Comparison of ENCODE assay signal across 12 mouse cellular contexts in the genomic region with DNA sequence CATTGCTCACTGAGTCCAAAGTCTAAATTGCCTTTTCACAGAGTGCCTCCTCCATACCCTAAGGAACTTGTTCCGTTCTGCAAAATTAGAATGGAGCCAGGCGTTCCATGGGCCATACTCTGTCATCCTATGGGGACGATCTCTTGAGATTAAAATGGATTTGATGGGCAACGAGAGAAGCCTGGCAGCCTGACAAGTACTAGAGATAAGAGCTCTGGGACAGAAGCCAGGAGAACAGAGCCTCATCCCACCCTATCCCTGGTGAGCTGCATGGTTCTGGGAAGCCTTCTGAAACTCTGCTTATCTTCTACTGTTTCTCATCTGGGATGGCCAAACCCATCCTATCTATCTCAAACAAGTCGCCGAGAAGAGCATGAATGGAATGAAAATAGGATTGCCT.
A peak's percentile ranks its signal among the peaks of the same experiment; 100 is the strongest.
DNase-seq lines count a peak whose midpoint lies in the region; ATAC-seq and TF ChIP-seq lines count a peak whose summit lies in the region.
"Had no signal": no experiment of that assay in that cellular context is flagged by ENCODE, and none has a peak within 500 bp of the region (broad histone marks: within the 10 kb centered on the region; RNA-seq: fewer than 3 reads in every experiment).

No protein-coding gene starts in this region.

- intact Hi-C loops in heart, postnatal 25 days (cut with DNase I): loop anchor here (5.0 kb wide), 1 partner anchor 68 kb away; no protein-coding TSS in a partner anchor
- intact Hi-C loops in gastrocnemius, postnatal 36 days (cut with DNase I): no loop called here

- peaks cover 5% of the 10 kb centered on the region; the same call in 1 of the 2 replicates for H3K4me1 ChIP-seq in lung, embryonic 14.5 days (ENCODE audit: insufficient read depth)
- H3K4me1 ChIP-seq: intestine, embryonic 15.5 days had no signal

- H3K27ac ChIP-seq in lung, embryonic 14.5 days (ENCODE audit: low read depth): no peak overlapping the region
- H3K27ac ChIP-seq: intestine, embryonic 15.5 days; left cerebral cortex, adult 2 months had no signal

- no peak overlapping the region for H3K9ac ChIP-seq in lung, embryonic 14.5 days
- H3K9ac ChIP-seq: intestine, embryonic 15.5 days had no signal

- 23% methylated on average over 6 of the region's 6 CpGs for WGBS in lung, embryonic 14.5 days

- H3K4me2 ChIP-seq in lung, embryonic 14.5 days: no peak overlapping the region
- H3K4me2 ChIP-seq: intestine, embryonic 15.5 days had no signal

- no peaks in the 10 kb centered on the region for H3K36me3 ChIP-seq in lung, embryonic 14.5 days (ENCODE audit: insufficient read depth)
- H3K36me3 ChIP-seq: intestine, embryonic 15.5 days had no signal

- H3K9me3 ChIP-seq in lung, embryonic 14.5 days (ENCODE audit: low read depth, low read length): no peaks in the 10 kb centered on the region
- H3K9me3 ChIP-seq: intestine, embryonic 15.5 days had no signal

- no peaks in the 10 kb centered on the region for H3K27me3 ChIP-seq in lung, embryonic 14.5 days (ENCODE audit: insufficient read depth, low read length)
- H3K27me3 ChIP-seq: intestine, embryonic 15.5 days; Patski had no signal

- peak; percentile 44 to 48 for DNase-seq in heart, adult 18-20 months
- DNase-seq in heart, postnatal 25 days (ENCODE audit: low spot score): no peak
- peak; percentile 83 for DNase-seq in MN1 (ENCODE audit: low spot score)
- DNase-seq in brain, embryonic 14.5 days (ENCODE audit: low read depth): peak; percentile 32
- DNase-seq in lung, embryonic 14.5 days: peak; percentile 74
- DNase-seq in gastrocnemius, postnatal 36 days: no peak
- DNase-seq in thymus, postnatal 14 days: no peak
- DNase-seq: midbrain, embryonic 14.5 days had no signal

- no peak for TF ChIP-seq CTCF in brain, embryonic 14.5 days (IDR thresholded peaks at IDR 0.05; ENCODE audit: borderline replicate concordance, extremely low read depth, insufficient read depth, insufficient read length)
- TF ChIP-seq CTCF in lung, embryonic 14.5 days (IDR thresholded peaks at IDR 0.05; ENCODE audit: low read depth): no peak

- TF ChIP-seq POLR2A in brain, embryonic 14.5 days (IDR thresholded peaks at IDR 0.05; ENCODE audit: borderline replicate concordance, extremely low read depth, insufficient read depth, insufficient read length, poor library complexity, severe bottlenecking): no peak

- no peak overlapping the region for H3K4me3 ChIP-seq in lung, embryonic 14.5 days (ENCODE audit: low read depth, low read length)
- H3K4me3 ChIP-seq: intestine, embryonic 15.5 days; left cerebral cortex, adult 2 months had no signal

- ATAC-seq in lung, embryonic 14.5 days (ENCODE audit: insufficient read depth): peak; percentile 80; the same call in 1 of the 2 replicates
- no peak for ATAC-seq in frontal cortex, adult (ENCODE audit: low TSS enrichment)
- ATAC-seq: intestine, embryonic 15.5 days; Patski had no signal

Comparison
In these comparisons a context has a peak if more than half of its experiments do, and no peak if none do; other contexts are left out.
1. DNase-seq: peak in heart, adult 18-20 months (2 of 2), MN1 (single experiment), brain, embryonic 14.5 days (single experiment) and lung, embryonic 14.5 days (single experiment); none in heart, postnatal 25 days (single experiment), gastrocnemius, postnatal 36 days (0 of 2) and thymus, postnatal 14 days (single experiment).